Comparison of ENCODE assay signal across 24 mouse cellular contexts in the genomic region with DNA sequence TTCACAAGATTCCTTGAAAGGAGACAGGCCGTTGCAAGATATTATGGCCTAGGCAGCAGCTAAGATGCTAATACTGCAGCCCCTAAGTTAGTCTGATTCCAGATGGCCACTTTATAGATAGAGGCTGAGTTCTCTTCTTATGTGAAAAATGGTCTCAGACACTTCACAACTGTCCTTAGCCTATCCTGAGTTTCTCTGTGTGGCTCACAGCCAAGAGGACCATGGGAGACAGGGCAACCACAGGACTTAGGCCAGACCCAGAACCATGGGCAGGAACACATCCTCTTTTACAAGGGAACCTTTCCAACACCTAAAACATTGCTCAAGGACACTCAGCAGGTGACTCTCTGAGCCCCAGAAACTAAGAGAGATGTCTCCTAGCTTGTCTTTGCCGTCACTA. TPM values are rescaled to one million over a fixed set of nuclear protein-coding genes. Genes with fewer than 3 reads are reported as not detected.
"Had no signal": no experiment of that assay in that cellular context is flagged by ENCODE, and none has a peak within 500 bp of the region (broad histone marks: within the 10 kb centered on the region; RNA-seq: fewer than 3 reads in every experiment).

No protein-coding gene starts in this region.

- H3K4me1 ChIP-seq: lung, embryonic 15.5 days; megakaryocyte, embryonic 14.5 days; midbrain, embryonic 13.5 days; midbrain, embryonic 15.5 days; neural tube, embryonic 12.5 days; stomach, embryonic 15.5 days had no signal

- DNase-seq: lung, adult 2 months; lung, postnatal 14 days; lung, postnatal 36 days; right cerebral cortex, postnatal 14 days; thymus, adult 2 months; thymus, postnatal 25 days; thymus, postnatal 4 days had no signal

- ATAC-seq: lung, postnatal 0 days; midbrain, embryonic 13.5 days; midbrain, embryonic 15.5 days had no signal

- H3K36me3 ChIP-seq: lung, embryonic 15.5 days; midbrain, embryonic 13.5 days; midbrain, embryonic 15.5 days; neural tube, embryonic 12.5 days; stomach, embryonic 15.5 days had no signal

- H3K9me3 ChIP-seq: lung, embryonic 15.5 days; megakaryocyte, embryonic 14.5 days; midbrain, embryonic 13.5 days; midbrain, embryonic 15.5 days; neural tube, embryonic 12.5 days; stomach, embryonic 15.5 days had no signal

- H3K27ac ChIP-seq: lung, embryonic 15.5 days; macrophage; midbrain, embryonic 13.5 days; midbrain, embryonic 15.5 days; neural tube, embryonic 12.5 days; stomach, embryonic 15.5 days; stomach, postnatal 0 days had no signal

- H3K9ac ChIP-seq: lung, embryonic 15.5 days; midbrain, embryonic 13.5 days; midbrain, embryonic 15.5 days; neural tube, embryonic 12.5 days; stomach, embryonic 15.5 days had no signal

- H3K4me2 ChIP-seq: lung, embryonic 15.5 days; midbrain, embryonic 13.5 days; midbrain, embryonic 15.5 days; neural tube, embryonic 12.5 days; stomach, embryonic 15.5 days had no signal

- H3K4me3 ChIP-seq: lung, embryonic 15.5 days; megakaryocyte, embryonic 14.5 days; midbrain, embryonic 13.5 days; midbrain, embryonic 15.5 days; neural tube, embryonic 12.5 days; stomach, embryonic 15.5 days had no signal

- H3K27me3 ChIP-seq: lung, embryonic 15.5 days; midbrain, embryonic 13.5 days; midbrain, embryonic 15.5 days; neural tube, embryonic 12.5 days; stomach, embryonic 15.5 days had no signal

RNA-seq across cellular contexts. Expression of a gene that starts 3.3 kb away (rescaled TPM):
- total RNA-seq: megakaryocyte progenitor cell, adult 5-6 weeks; midbrain, postnatal 0 days; monocyte, adult 5-6 weeks; neutrophil, adult 5-6 weeks had no signal
- polyA plus RNA-seq: lung, adult 2 months; lung, embryonic 15.5 days; lung, postnatal 0 days; macrophage; midbrain, embryonic 13.5 days; midbrain, embryonic 15.5 days; midbrain, postnatal 0 days; neural tube, embryonic 12.5 days; neural tube, embryonic 14.5 days; spleen, adult 2 months; stomach, embryonic 15.5 days; stomach, postnatal 0 days; testis, adult 2 months; urinary bladder, adult 2 months had no signal

RNA-seq across cellular contexts. Expression of a gene that starts 8.1 kb away (rescaled TPM):
- total RNA-seq: megakaryocyte progenitor cell, adult 5-6 weeks; midbrain, postnatal 0 days; monocyte, adult 5-6 weeks; neutrophil, adult 5-6 weeks had no signal
- polyA plus RNA-seq: lung, adult 2 months; lung, embryonic 15.5 days; lung, postnatal 0 days; macrophage; midbrain, embryonic 13.5 days; midbrain, embryonic 15.5 days; midbrain, postnatal 0 days; neural tube, embryonic 12.5 days; neural tube, embryonic 14.5 days; spleen, adult 2 months; stomach, embryonic 15.5 days; stomach, postnatal 0 days; testis, adult 2 months; urinary bladder, adult 2 months had no signal

RNA-seq across cellular contexts. Expression of a gene that starts 8.6 kb away (rescaled TPM):
- total RNA-seq: megakaryocyte progenitor cell, adult 5-6 weeks; midbrain, postnatal 0 days; monocyte, adult 5-6 weeks; neutrophil, adult 5-6 weeks had no signal
- polyA plus RNA-seq: lung, adult 2 months; lung, embryonic 15.5 days; macrophage; midbrain, embryonic 13.5 days; midbrain, embryonic 15.5 days; midbrain, postnatal 0 days; neural tube, embryonic 12.5 days; neural tube, embryonic 14.5 days; spleen, adult 2 months; stomach, embryonic 15.5 days; urinary bladder, adult 2 months had no signal

RNA-seq across cellular contexts. Expression of a gene that starts 36.7 kb away (rescaled TPM):
- total RNA-seq: megakaryocyte progenitor cell, adult 5-6 weeks; midbrain, postnatal 0 days; monocyte, adult 5-6 weeks; neutrophil, adult 5-6 weeks had no signal
- polyA plus RNA-seq: lung, adult 2 months; lung, embryonic 15.5 days; lung, postnatal 0 days; macrophage; midbrain, embryonic 13.5 days; midbrain, embryonic 15.5 days; midbrain, postnatal 0 days; neural tube, embryonic 12.5 days; neural tube, embryonic 14.5 days; spleen, adult 2 months; stomach, embryonic 15.5 days; stomach, postnatal 0 days; testis, adult 2 months; thymus, adult 2 months; urinary bladder, adult 2 months had no signal

RNA-seq across cellular contexts. Expression of a gene that starts 42.1 kb away (rescaled TPM):
- total RNA-seq: megakaryocyte progenitor cell, adult 5-6 weeks; midbrain, postnatal 0 days; monocyte, adult 5-6 weeks; neutrophil, adult 5-6 weeks had no signal
- polyA plus RNA-seq: lung, adult 2 months; lung, embryonic 15.5 days; lung, postnatal 0 days; macrophage; midbrain, embryonic 13.5 days; midbrain, embryonic 15.5 days; midbrain, postnatal 0 days; neural tube, embryonic 12.5 days; neural tube, embryonic 14.5 days; spleen, adult 2 months; stomach, embryonic 15.5 days; stomach, postnatal 0 days; thymus, adult 2 months; urinary bladder, adult 2 months had no signal
